Mouse (Mus musculus): Measurements from ENCODE around the gene Nudc.

GRCm38 (mm10) chr4:133536652-133537051 is 9.1 kb downstream of the Nudc start:
- TF ChIP-seq POLR2A (IDR thresholded peaks at IDR 0.05; ENCODE audit: low read depth, low read length) (no peak), CTCF (conservative IDR thresholded peaks at IDR 0.05; ENCODE audit: insufficient read depth, insufficient read length, low read depth, low read length) (no peak)

All from kidney, adult 2 months (tissue).